Comparison of ENCODE assay signal across 8 mouse cellular contexts in genomic region chrX:98380247-98380905, GRCm38 (mm10).
DNase-seq lines count a peak whose midpoint lies in the region; ATAC-seq lines count a peak whose summit lies in the region.

No protein-coding gene starts in this region.

- 41% methylated on average over 7 of the region's 7 CpGs for WGBS in embryonic facial prominence, embryonic 15.5 days

- no peak overlapping the region for H3K9ac ChIP-seq in embryonic facial prominence, embryonic 15.5 days

- H3K27me3 ChIP-seq in embryonic facial prominence, embryonic 15.5 days = no peaks in the 10 kb centered on the region

- no peak overlapping the region for H3K4me3 ChIP-seq in embryonic facial prominence, embryonic 15.5 days (replicated peaks)

- no peaks in the 10 kb centered on the region for H3K9me3 ChIP-seq in embryonic facial prominence, embryonic 15.5 days (replicated peaks)

- H3K4me2 ChIP-seq in embryonic facial prominence, embryonic 15.5 days (replicated peaks) = no peak overlapping the region

- H3K4me1 ChIP-seq in embryonic facial prominence, embryonic 15.5 days = no peaks in the 10 kb centered on the region

- H3K36me3 ChIP-seq in embryonic facial prominence, embryonic 15.5 days = no peaks in the 10 kb centered on the region

- H3K27ac ChIP-seq in embryonic facial prominence, embryonic 15.5 days (replicated peaks) = 0 out of 2 replicates have a peak overlapping the region, but pooled peaks have one; percentile 7

- DNase-seq in frontal cortex, postnatal 10 days (ENCODE audit: low spot score in 2 of 2) = peak; percentile 4 to 8
- no peak for DNase-seq in frontal cortex, postnatal 14 days (ENCODE audit: low spot score in 2 of 2)
- peak; percentile 37 for DNase-seq in NIH3T3 (ENCODE audit: low read depth)
- peak; percentile 72 for DNase-seq in kidney, adult 11 months
- peak; percentile 59 for DNase-seq in lung, postnatal 36 days
- DNase-seq in yolk sac, embryonic 10.5 days (ENCODE audit: low spot score) = no peak
- DNase-seq in thymus, postnatal 14 days = no peak

- ATAC-seq in embryonic facial prominence, embryonic 15.5 days (ENCODE audit: insufficient number of reproducible peaks, low FRiP score, low TSS enrichment, low read depth) = peak; percentile 29; the same call in 1 of the 2 replicates

Comparison
In these comparisons a context has a peak if more than half of its experiments do, and no peak if none do; other contexts are left out.
1. DNase-seq: peak in frontal cortex, postnatal 10 days (2 of 2), NIH3T3 (single experiment), kidney, adult 11 months (single experiment) and lung, postnatal 36 days (single experiment); none in frontal cortex, postnatal 14 days (0 of 2), yolk sac, embryonic 10.5 days (single experiment) and thymus, postnatal 14 days (single experiment).